Mouse (Mus musculus) heart, adult 2 months (tissue): Measurements from ENCODE around the gene Stpg2.

ENCODE experiments used
- CTCF ChIP-seq: fragments of 200-600 bp; IDR thresholded peaks from 2 replicates; pipeline ENCODE4 v1.8.1; 2022; ENCODE audit warnings: antibody characterized with exemption, mild to moderate bottlenecking, moderate library complexity
- EP300 ChIP-seq: fragments of 200-500 bp; IDR thresholded peaks from 2 replicates; pipeline ENCODE4 v1.6.1; 2011; ENCODE audit warnings: low read depth, low read length, control low read depth; ENCODE audit not compliant: insufficient read depth
- POLR2A ChIP-seq: fragments of 200-500 bp; IDR thresholded peaks from 2 replicates; pipeline ENCODE4 v1.6.1; 2011; ENCODE audit warnings: mild to moderate bottlenecking, low read depth, low read length, control low read depth; ENCODE audit not compliant: insufficient read depth

GRCm38 (mm10) chr3:139676723-139677122, 471.2 kb downstream of the Stpg2 start:
- TF ChIP-seq POLR2A (no peak), CTCF (no peak), EP300 (no peak)
